Mouse (Mus musculus) kidney, adult 9 months (tissue): ENCODE measurements around the gene Rnpepl1.

Experiments
- DNase-seq: peaks from one replicate; pipeline ENCODE4 v3.0.0; 2022

Rnpepl1 gene

GRCm38 (mm10) chr1:92910239-92910885 lies at the start of gene Rnpepl1:
Gene Rnpepl1, plus strand, starts transcription at chr1:92910783.
- peak; percentile 78 for DNase-seq

- DNase-seq: no peak
These were observed 49.1 kb upstream of the Rnpepl1 start for GRCm38 (mm10) chr1:92861503-92861902.

- DNase-seq: no peak
These were observed 47.3 kb upstream of the Rnpepl1 start for GRCm38 (mm10) chr1:92863268-92863667.

GRCm38 (mm10) chr1:92866170-92866569 lies 44.4 kb upstream of the Rnpepl1 start:
- DNase-seq: no peak

GRCm38 (mm10) chr1:92869985-92870384 lies 40.6 kb upstream of the Rnpepl1 start:
- DNase-seq: no peak

GRCm38 (mm10) chr1:92872666-92873065 lies 37.9 kb upstream of the Rnpepl1 start:
- DNase-seq: no peak

GRCm38 (mm10) chr1:92874011-92874410 lies 36.6 kb upstream of the Rnpepl1 start:
- peak; percentile 14 for DNase-seq

GRCm38 (mm10) chr1:92875360-92876111 lies 35.0 kb upstream of the Rnpepl1 start:
- DNase-seq: no peak

GRCm38 (mm10) chr1:92877431-92877978 lies 33.1 kb upstream of the Rnpepl1 start:
- DNase-seq: no peak

- no peak for DNase-seq
These were observed 32.4 kb upstream of the Rnpepl1 start for GRCm38 (mm10) chr1:92878066-92878741.

GRCm38 (mm10) chr1:92879266-92879665 lies 31.3 kb upstream of the Rnpepl1 start:
- no peak for DNase-seq

GRCm38 (mm10) chr1:92880101-92880500 lies 30.5 kb upstream of the Rnpepl1 start:
- DNase-seq: no peak

GRCm38 (mm10) chr1:92881982-92882381 lies 28.6 kb upstream of the Rnpepl1 start:
- no peak for DNase-seq

GRCm38 (mm10) chr1:92888901-92889655 lies 21.5 kb upstream of the Rnpepl1 start:
- no peak for DNase-seq

GRCm38 (mm10) chr1:92892791-92893190 lies 17.8 kb upstream of the Rnpepl1 start:
- DNase-seq: no peak

GRCm38 (mm10) chr1:92893896-92894295 lies 16.7 kb upstream of the Rnpepl1 start:
- DNase-seq: no peak

GRCm38 (mm10) chr1:92895089-92895488 lies 15.5 kb upstream of the Rnpepl1 start:
- DNase-seq: peak; percentile 71

GRCm38 (mm10) chr1:92902786-92903185 lies 7.8 kb upstream of the Rnpepl1 start, which contains the start of gene Ankmy1:
Gene Ankmy1, minus strand, starts transcription at chr1:92902906.
- peak; percentile 57 for DNase-seq

GRCm38 (mm10) chr1:92903627-92904026 lies 7.0 kb upstream of the Rnpepl1 start:
- no peak for DNase-seq

- DNase-seq: no peak
These were observed 4.8 kb upstream of the Rnpepl1 start for GRCm38 (mm10) chr1:92905703-92906310.

GRCm38 (mm10) chr1:92906779-92907631 lies 3.6 kb upstream of the Rnpepl1 start, which contains the start of gene Dusp28:
Gene Dusp28, plus strand, starts transcription at chr1:92906981.
- peak; percentile 97 for DNase-seq
